Mouse (Mus musculus): ENCODE measurements around the gene Ttll1. TPM values are rescaled to one million over a fixed set of nuclear protein-coding genes. Genes with fewer than 3 reads are reported as not detected.

The Ttll1 gene
- polyA plus RNA-seq, 1 experiment from 2014 or later: 69.8 TPM

DNA sequence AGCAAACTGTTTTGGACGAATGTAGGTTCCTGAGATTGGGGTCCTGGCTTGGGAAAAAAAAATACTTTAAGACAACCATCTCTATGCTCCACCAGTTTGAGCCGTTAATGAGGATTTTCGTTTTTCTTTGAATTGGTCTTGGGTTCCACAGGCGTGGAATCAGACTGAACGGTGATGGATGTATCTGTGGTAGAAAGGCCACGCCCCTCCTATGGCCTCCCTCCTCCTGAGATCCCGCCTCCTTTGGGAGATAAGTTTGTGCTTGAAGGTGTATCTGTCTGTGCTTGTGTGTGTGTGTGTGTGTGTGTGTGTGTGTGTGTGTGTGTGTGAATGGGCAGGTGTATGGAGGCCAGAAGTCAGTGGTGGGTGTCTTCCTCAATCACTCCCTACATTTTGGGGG, 21.9 kb upstream of the Ttll1 start:
- Histone ChIP-seq H3K9me3 (replicated peaks) (no peaks in the 10 kb centered on the region), H3K4me1 (no peaks in the 10 kb centered on the region), H3K27ac (no peak overlapping the region), H3K36me3 (ENCODE audit: poor library complexity, severe bottlenecking) (no peaks in the 10 kb centered on the region), H3K4me3 (no peak overlapping the region), H3K4me2 (no peak overlapping the region), H3K9ac (no peak overlapping the region), H3K27me3 (peaks cover 12% of the 10 kb centered on the region)
- no peak for ATAC-seq
- 81% methylated on average over 7 of the region's 7 CpGs for whole genome bisulfite sequencing

DNA sequence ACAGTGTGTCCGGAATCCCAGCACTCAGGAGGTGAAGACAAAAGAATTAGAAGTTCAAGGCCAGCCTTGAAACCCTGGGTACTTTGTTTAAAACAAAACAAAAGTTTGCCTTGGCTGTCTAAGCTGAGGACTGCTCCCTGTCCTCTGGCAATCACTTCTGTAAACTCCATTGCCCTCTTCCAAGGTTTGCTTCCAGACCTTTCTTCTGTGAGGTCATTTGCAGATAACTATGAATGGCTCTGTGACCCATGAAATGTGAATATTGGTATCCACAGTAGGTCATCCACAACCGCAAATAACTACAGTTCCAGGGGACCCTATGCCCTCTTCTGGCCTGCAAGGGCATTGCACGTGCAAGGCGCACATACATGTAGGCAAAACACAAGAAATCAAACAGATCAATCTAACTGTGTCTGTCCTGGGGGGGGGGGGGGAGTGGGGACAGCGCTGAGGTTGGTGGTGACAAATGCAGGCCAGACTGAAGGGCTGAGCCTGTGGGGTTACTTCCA, 21.3 kb upstream of the Ttll1 start:
- no peak overlapping the region for H3K4me2 ChIP-seq
- no peak for ATAC-seq
- H3K36me3 ChIP-seq (ENCODE audit: poor library complexity, severe bottlenecking): no peaks in the 10 kb centered on the region
- no peak overlapping the region for H3K9ac ChIP-seq
- 87% methylated on average over 5 of the region's 5 CpGs for WGBS
- H3K27ac ChIP-seq: no peak overlapping the region
- H3K4me3 ChIP-seq: no peak overlapping the region
- H3K9me3 ChIP-seq (replicated peaks): no peaks in the 10 kb centered on the region
- peaks cover 18% of the 10 kb centered on the region for H3K27me3 ChIP-seq
- H3K4me1 ChIP-seq: peaks cover 4% of the 10 kb centered on the region

DNA sequence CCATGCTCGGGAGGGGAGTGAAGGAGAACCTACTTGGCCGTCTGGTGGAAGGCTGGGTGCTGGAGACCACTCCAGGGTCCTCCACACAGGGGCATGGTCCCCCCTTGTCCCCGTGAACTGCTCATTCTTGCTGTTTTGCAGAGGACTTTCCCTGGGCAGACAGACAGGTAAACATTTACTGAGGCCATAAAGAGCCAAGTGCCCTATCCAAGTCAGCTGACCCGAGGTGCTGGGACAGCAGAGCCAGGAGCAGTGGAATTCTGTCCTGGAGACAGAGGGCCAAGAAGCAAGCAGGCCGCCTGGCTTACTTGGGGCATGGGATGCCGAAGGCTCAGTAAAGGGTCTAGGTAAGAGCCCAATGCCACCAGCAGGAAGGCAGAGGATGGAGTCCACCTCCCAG, 20.0 kb upstream of the Ttll1 start:
- 80% methylated on average over 6 of the region's 6 CpGs for whole genome bisulfite sequencing
- ATAC-seq: no peak
- no peak overlapping the region for H3K4me2 ChIP-seq

DNA sequence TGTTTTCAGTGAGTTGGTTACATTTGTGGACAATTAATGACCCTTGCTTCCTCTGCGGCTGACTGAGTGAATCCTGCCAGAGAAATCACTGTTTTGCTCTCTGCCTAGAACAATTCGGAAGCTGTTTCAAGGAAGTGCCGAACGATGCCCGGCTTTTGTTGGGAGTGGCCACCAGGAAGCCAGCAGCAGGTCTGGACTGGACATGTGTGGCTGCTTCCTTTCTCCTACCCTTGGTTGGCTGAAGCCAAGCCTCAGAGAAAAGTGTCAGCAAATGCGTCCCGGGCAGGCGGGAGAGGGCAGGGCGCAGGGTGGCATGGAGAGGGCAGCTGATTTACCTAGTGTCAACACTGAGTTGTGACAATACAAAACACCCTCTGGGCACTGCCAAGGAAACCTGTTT, 19.5 kb upstream of the Ttll1 start:
- Histone ChIP-seq H3K27me3 (peaks cover 35% of the 10 kb centered on the region), H3K9me3 (replicated peaks) (no peaks in the 10 kb centered on the region), H3K27ac (no peak overlapping the region), H3K4me1 (peaks cover 15% of the 10 kb centered on the region), H3K36me3 (ENCODE audit: poor library complexity, severe bottlenecking) (no peaks in the 10 kb centered on the region), H3K9ac (no peak overlapping the region), H3K4me3 (no peak overlapping the region), H3K4me2 (no peak overlapping the region)
- 91% methylated on average over 9 of the region's 9 CpGs for WGBS
- no peak for ATAC-seq

More for the DNA sequence above, 20.0 kb upstream of the Ttll1 start:
- Histone ChIP-seq H3K4me1 (peaks cover 15% of the 10 kb centered on the region), H3K27me3 (peaks cover 30% of the 10 kb centered on the region), H3K4me3 (no peak overlapping the region), H3K27ac (no peak overlapping the region), H3K9ac (no peak overlapping the region), H3K36me3 (ENCODE audit: poor library complexity, severe bottlenecking) (no peaks in the 10 kb centered on the region), H3K9me3 (replicated peaks) (no peaks in the 10 kb centered on the region)

DNA sequence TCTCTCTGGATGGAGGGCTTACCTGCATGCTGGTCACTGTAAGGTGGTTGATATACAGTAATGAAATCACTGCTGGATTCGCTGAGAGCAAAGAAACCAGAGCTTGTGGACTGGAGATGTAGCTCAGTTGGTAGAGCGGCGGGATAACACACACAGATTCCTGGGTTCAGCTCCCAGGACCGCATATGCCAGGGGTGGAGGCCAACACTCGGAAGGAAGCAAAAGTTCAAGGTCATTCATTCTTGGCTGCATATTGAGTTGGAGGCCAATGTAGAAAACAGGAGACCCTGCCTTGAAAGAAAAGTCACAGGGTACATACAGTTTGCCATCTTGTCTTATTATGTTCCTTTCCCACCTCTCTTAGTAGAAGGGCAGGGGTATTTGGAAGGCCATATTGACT, 19.1 kb upstream of the Ttll1 start:
- no peak overlapping the region for H3K4me2 ChIP-seq
- peaks cover 15% of the 10 kb centered on the region for H3K4me1 ChIP-seq
- H3K9ac ChIP-seq: no peak overlapping the region
- H3K27me3 ChIP-seq: peaks cover 39% of the 10 kb centered on the region
- H3K4me3 ChIP-seq: no peak overlapping the region
- H3K27ac ChIP-seq: no peak overlapping the region
- no peak for ATAC-seq
- no peaks in the 10 kb centered on the region for H3K9me3 ChIP-seq (replicated peaks)
- no peaks in the 10 kb centered on the region for H3K36me3 ChIP-seq (ENCODE audit: poor library complexity, severe bottlenecking)
- 87% methylated on average over 5 of the region's 5 CpGs for WGBS

GRCm38 (mm10) chr15:83528892-83529291, 18.2 kb upstream of the Ttll1 start:
- Histone ChIP-seq H3K4me3 (no peak overlapping the region), H3K4me1 (peaks cover 15% of the 10 kb centered on the region), H3K27me3 (peaks cover 48% of the 10 kb centered on the region), H3K36me3 (ENCODE audit: poor library complexity, severe bottlenecking) (no peaks in the 10 kb centered on the region), H3K4me2 (no peak overlapping the region), H3K27ac (no peak overlapping the region), H3K9ac (no peak overlapping the region), H3K9me3 (replicated peaks) (no peaks in the 10 kb centered on the region)
- 84% methylated on average over 4 of the region's 4 CpGs for WGBS
- ATAC-seq: no peak

- H3K4me2 ChIP-seq: 0 out of 2 replicates have a peak overlapping the region, but pooled peaks have one; percentile 89
- H3K27ac ChIP-seq: no peak overlapping the region
- H3K36me3 ChIP-seq (ENCODE audit: poor library complexity, severe bottlenecking): no peaks in the 10 kb centered on the region
- H3K9ac ChIP-seq: no peak overlapping the region
- no peaks in the 10 kb centered on the region for H3K9me3 ChIP-seq (replicated peaks)
- WGBS: 82% methylated on average over 2 of the region's 2 CpGs
- H3K27me3 ChIP-seq: peaks cover 53% of the 10 kb centered on the region
- H3K4me1 ChIP-seq: peaks cover 15% of the 10 kb centered on the region
- no peak for ATAC-seq
- no peak overlapping the region for H3K4me3 ChIP-seq
Observed at GRCm38 (mm10) chr15:83527747-83528146, 17.1 kb upstream of the Ttll1 start.

DNA sequence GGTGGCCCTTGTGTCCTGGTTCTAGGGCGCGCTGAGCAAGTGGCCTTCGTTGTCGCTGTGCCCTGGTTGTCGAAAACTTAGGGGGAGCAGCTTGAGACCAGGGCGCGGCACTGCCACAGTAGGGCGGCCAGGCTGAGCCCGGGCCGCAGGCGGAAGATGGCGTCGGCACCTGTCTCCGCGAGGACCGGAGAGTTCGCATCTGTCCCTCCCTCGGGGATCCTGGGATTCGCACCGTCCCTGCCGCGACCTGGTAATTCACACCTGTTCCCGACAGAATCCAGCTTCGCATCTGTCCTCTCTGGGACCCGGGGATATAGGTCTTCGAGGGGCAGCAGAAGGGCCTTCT, 16.4 kb upstream of the Ttll1 start:
- no peaks in the 10 kb centered on the region for H3K36me3 ChIP-seq (ENCODE audit: poor library complexity, severe bottlenecking)
- H3K27me3 ChIP-seq: peaks cover 53% of the 10 kb centered on the region
- ATAC-seq: peak; percentile 36; the same call in 1 of the 2 replicates
- H3K4me1 ChIP-seq: peaks cover 15% of the 10 kb centered on the region
- H3K9me3 ChIP-seq (replicated peaks): no peaks in the 10 kb centered on the region
- peak overlapping the region; percentile 50 for H3K4me3 ChIP-seq
- H3K4me2 ChIP-seq: peak overlapping the region; percentile 89
- no peak overlapping the region for H3K27ac ChIP-seq
- WGBS: under 1% methylated on average over 26 of the region's 26 CpGs
- peak overlapping the region; percentile 60 for H3K9ac ChIP-seq

GRCm38 (mm10) chr15:83526424-83527091, 15.9 kb upstream of the Ttll1 start, which contains the start of gene Bik:
Gene Bik (plus strand): TSS chr15:83526862.
- Histone ChIP-seq H3K4me2 (peak within 1 kb of the TSS; percentile 89), H3K4me3 (peak within 1 kb of the TSS; percentile 50), H3K9ac (peak within 1 kb of the TSS; percentile 60), H3K36me3 (ENCODE audit: poor library complexity, severe bottlenecking) (no peaks in the 10 kb centered on the region), H3K27me3 (peaks cover 53% of the 10 kb centered on the region), H3K4me1 (peaks cover 15% of the 10 kb centered on the region), H3K9me3 (replicated peaks) (no peaks in the 10 kb centered on the region), H3K27ac (no peak within 1 kb of the TSS)
- WGBS: under 1% methylated on average over 43 of the region's 45 CpGs
- ATAC-seq: peak; percentile 55; the same call in 1 of the 2 replicates

DNA sequence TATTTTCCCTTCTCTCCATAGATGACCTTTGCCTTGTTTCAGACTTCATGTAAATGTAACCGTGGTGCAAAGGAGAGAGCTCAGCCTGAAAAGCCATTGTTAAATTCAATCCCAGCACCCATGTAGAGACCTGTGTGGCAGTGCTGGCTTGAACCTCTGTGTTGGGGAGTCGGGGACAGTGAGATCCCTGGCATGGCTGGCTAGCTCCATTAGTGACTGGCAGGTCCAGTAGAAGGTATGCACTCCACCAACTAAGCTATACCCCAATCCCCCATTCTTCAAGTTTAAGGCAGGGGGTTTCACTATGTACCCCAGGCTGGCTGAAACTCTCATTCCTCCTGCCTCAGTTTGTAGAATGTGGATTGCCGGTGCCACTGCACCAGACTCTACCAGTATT, 13.6 kb upstream of the Ttll1 start:
- H3K36me3 ChIP-seq (ENCODE audit: poor library complexity, severe bottlenecking): no peaks in the 10 kb centered on the region
- H3K4me3 ChIP-seq: no peak overlapping the region
- ATAC-seq: no peak
- H3K9me3 ChIP-seq (replicated peaks): no peaks in the 10 kb centered on the region
- peaks cover 15% of the 10 kb centered on the region for H3K4me1 ChIP-seq
- 82% methylated on average over 3 of the region's 3 CpGs for WGBS
- no peak overlapping the region for H3K4me2 ChIP-seq
- peaks cover 53% of the 10 kb centered on the region for H3K27me3 ChIP-seq
- no peak overlapping the region for H3K9ac ChIP-seq
- no peak overlapping the region for H3K27ac ChIP-seq

GRCm38 (mm10) chr15:83523638-83524332, 13.1 kb upstream of the Ttll1 start:
- no peaks in the 10 kb centered on the region for H3K9me3 ChIP-seq (replicated peaks)
- no peaks in the 10 kb centered on the region for H3K36me3 ChIP-seq (ENCODE audit: poor library complexity, severe bottlenecking)
- H3K27me3 ChIP-seq: peaks cover 52% of the 10 kb centered on the region
- H3K4me3 ChIP-seq: no peak overlapping the region
- peaks cover 15% of the 10 kb centered on the region for H3K4me1 ChIP-seq
- H3K4me2 ChIP-seq: no peak overlapping the region
- H3K9ac ChIP-seq: peak overlapping the region; percentile 30; the same call in 1 of the 2 replicates
- H3K27ac ChIP-seq: no peak overlapping the region
- WGBS: 62% methylated on average over 14 of the region's 14 CpGs
- no peak for ATAC-seq

DNA sequence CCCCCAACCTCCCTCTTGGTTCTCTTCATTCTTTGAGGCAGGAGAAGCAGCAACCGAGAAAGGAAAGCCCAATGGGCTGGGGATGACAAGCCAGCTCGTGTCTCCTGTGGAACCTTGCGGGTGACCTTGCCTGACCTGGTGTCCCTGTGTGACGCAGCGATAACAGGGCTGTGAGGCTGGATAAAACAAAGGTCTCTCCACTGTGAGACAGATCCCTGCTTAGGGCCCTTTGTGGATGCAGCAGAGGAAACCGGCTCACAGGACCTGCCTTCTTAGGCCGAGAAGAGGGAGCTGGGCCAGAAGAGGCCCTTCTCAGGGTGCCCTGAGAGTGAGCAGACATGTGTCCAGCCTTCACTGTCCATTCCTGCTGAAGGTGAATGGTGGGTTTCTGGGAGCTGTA, 12.5 kb upstream of the Ttll1 start:
- Histone ChIP-seq H3K36me3 (ENCODE audit: poor library complexity, severe bottlenecking) (no peaks in the 10 kb centered on the region), H3K4me3 (no peak overlapping the region), H3K27me3 (peaks cover 46% of the 10 kb centered on the region), H3K27ac (no peak overlapping the region), H3K9me3 (replicated peaks) (no peaks in the 10 kb centered on the region), H3K4me2 (no peak overlapping the region), H3K9ac (peak overlapping the region; percentile 30; the same call in 1 of the 2 replicates), H3K4me1 (peaks cover 17% of the 10 kb centered on the region)
- WGBS: 25% methylated on average over 7 of the region's 7 CpGs
- ATAC-seq: no peak

Measured in forebrain, embryonic 13.5 days (tissue).